Mouse (Mus musculus) heart, postnatal 4 days (tissue): ENCODE data around the gene Tm4sf20. TPM values are rescaled to one million over a fixed set of nuclear protein-coding genes. Genes with fewer than 3 reads are reported as not detected.

Experiments used
- DNase-seq: peaks from one replicate; pipeline ENCODE4 v3.0.0; 2021
- total RNA-seq, 2 experiments: library from RNA; stranded (reverse); gene quantifications; 2 replicates each; pipeline ENCODE4 v1.2.3; 2021

The Tm4sf20 gene
- total RNA-seq, 2 experiments from 2014 or later: not detected

DNA sequence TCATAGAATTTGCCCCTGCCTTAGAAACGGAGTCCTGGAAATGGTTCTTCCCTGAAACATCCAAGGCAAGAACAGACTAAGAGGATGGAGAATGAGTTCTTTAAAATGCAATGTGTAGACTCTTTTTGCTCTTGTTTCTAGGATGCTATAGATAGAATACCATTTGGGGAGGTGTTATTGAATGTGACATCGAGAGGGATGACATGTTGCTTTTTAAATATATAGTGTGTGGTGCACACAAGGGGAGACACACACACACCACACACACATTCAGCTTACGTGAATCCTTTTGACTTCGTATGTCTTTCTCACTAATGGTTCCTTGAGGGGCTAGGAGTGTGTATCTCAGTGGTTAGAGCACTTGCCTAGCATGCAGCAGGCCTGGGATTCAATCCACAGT lies 7.0 kb upstream of the Tm4sf20 start:
- DNase-seq: no peak

DNA sequence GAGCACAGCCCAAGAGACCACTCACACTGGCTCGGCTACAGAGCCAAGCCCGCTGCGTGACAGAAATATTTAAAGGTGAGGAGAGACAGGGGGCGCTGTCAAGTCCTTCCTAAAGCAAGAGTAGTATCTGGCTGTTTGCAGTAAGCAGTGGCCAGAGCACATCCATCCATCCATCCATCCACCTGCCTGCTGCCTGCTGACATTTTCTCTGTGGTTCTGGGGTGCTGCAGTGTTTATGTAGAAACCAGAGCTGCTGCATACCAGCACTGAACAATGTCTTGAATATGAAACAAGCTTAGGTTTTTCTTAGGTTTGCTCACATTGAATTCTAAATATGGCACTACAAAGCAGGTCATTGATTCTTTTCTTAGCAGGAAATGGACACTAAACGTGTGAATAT lies 4.9 kb upstream of the Tm4sf20 start:
- no peak for DNase-seq

DNA sequence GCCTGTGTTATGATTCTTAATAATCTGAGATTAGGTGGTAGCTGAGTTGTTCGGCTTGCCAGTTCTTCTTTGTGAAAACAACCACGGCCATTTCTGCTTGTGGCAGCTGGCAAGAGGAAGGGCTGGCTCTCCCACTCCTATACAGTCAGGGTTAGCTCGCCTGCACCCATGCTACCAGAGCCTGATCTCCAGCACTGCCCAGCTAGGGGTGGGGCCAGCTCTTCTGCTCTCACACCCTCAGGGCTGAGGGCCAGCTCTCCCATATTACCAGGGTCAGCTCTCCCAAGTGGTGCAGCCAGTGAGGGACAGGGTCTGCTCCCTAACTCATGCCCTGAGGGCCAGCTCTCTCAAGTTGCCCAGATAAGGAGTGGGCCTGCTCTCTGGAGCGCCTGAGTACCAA lies 4.2 kb upstream of the Tm4sf20 start:
- DNase-seq: no peak

DNA sequence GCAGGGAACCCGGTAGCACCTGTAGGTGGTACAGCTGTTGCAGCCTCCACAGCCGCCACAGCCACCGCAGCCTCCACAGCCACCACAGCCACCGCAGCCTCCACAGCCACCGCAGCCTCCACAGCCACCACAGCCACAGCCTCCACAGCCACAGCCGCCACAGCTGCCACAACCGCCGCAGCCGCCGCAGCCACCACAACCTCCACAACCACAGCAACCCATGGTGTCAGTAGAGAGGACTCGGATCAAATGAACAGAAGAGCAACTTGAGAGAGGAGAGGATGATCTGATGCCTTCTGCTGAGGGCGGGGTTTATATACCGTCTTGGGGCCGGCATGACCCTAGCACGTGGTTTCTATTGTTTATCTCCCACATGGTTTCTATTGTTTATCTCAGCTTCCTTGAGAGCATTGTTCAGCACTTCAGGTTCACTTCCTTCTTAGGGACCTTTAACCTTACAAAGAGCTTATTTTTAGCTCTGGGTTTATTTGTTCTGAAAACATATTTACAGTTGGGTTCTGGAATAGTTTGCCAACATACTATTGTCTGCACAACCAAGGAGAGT lies 2.8 kb upstream of the Tm4sf20 start, which contains the start of gene Gm47791:
Gm47791 (minus strand) TSS at position 222 of the 565 bp plus-strand sequence.
- no peak for DNase-seq

- DNase-seq: no peak
These were observed 1.6 kb downstream of the Tm4sf20 start for GRCm38 (mm10) chr1:82766641-82767040.

GRCm38 (mm10) chr1:82766227-82766626 lies 2.0 kb downstream of the Tm4sf20 start:
- no peak for DNase-seq

DNA sequence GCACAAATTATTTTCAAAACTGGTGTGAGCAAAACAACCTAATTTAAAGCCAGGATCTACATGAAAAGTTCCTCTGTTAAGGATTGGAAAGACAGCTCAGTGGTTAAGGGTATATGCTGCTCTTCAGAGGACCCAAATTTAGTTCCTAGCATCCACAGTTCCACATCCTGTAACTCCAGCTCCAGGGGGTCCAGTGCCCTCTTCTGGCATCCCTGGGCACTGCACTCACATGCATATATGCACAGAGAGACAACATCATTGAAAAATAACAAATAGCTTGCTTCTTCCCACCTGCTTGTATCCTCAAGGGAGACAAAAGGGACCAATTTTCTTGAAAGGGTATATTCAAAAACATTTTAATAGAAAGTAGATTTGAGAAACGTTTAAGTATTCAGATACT lies 6.0 kb downstream of the Tm4sf20 start:
- no peak for DNase-seq

DNA sequence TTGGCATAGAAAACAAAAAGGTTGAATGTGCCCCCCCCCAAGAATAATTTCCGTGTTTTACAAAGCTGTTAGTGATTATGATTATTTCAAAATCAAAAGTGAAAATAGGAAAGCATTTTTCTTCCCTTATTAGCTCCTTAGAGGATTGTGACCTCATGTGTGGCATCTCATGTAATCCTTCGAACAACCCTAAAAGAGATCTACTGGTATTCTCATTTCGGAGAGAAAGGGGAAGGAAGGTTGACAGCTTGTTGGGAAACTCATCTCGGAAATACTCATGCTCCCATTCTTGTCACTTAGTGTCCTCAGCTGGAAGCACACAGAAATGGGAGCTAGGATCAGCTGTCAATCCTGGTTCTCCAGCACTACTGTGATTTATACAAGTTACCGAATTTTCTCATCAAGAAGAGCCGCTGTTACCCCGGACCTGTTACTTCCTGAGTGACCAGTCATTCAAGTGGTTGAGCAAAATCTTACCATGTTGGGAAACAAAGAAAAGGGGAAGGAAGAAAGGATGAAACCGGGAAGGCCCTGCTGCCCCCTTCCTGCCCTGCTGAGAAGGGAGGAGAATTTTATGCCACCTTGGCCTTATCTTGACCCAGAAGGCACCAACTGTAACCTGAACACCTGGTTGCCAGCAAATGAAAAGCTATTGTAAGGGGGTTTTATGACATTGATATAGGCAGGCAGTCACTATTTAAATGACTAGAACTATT lies 6.6 kb downstream of the Tm4sf20 start:
- no peak for DNase-seq

GRCm38 (mm10) chr1:82759520-82759919 lies 8.7 kb downstream of the Tm4sf20 start:
- DNase-seq: no peak

DNA sequence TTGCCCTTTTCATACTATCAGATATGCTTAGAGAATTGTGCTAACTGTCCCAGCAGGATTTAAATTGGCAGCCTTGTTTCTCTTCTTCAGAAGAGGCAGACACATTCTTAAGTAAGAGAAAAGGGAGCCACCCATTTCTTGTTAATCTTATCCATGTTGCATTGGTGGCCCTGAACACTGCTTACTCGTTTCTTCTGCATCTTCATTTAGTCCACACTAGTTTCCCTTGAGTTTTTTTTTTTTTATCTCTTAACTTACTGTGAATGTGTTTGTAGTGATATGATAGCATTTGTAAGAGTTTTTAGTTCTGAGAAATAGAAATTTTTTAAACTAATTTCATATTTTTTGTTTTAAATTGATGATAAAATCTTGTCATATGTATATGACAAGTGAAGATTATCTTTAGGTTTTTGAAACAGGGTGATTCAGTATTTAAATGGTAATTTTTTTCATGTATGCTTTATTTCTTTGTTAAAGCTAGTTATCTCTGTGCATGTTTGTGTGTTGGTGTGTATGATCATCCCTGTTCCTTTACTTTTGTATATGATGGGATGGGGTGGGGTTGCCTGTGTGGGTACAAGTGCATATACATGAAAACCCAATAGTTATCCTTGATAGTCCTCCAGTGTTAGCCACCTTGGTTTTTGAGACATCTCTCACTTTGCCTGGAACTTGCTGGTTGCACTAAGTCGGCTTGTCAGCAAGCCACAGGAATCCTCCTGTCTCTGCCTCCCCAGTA lies 20.4 kb downstream of the Tm4sf20 start:
- DNase-seq: no peak

- no peak for DNase-seq
These were observed 21.9 kb downstream of the Tm4sf20 start for GRCm38 (mm10) chr1:82746408-82746807.

GRCm38 (mm10) chr1:82743962-82744361 lies 24.3 kb downstream of the Tm4sf20 start:
- DNase-seq: no peak

DNA sequence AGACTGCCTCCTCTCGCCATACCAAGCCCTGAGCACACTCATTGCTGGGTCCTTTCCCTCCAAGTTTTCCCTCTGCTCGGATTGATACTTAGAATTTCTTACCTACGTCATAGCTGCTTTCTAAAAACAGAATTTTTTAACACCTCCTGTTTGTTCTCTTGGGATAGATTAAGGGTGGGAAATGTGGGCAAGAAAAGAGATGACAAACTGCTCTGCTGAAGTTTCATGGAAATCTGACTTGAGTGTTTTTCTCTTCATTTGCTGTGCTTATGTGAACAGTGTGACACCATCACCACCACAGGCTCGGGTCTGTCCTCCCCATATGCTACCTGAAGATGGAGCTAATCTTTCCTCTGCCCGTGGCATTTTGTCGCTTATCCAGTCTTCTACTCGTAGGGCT lies 26.7 kb downstream of the Tm4sf20 start:
- DNase-seq: no peak

- no peak for DNase-seq
These were observed 30.2 kb downstream of the Tm4sf20 start for GRCm38 (mm10) chr1:82738066-82738465.

- DNase-seq: no peak
These were observed 34.9 kb downstream of the Tm4sf20 start for GRCm38 (mm10) chr1:82733357-82733756.

GRCm38 (mm10) chr1:82726482-82726881 lies 41.8 kb downstream of the Tm4sf20 start:
- no peak for DNase-seq

DNA sequence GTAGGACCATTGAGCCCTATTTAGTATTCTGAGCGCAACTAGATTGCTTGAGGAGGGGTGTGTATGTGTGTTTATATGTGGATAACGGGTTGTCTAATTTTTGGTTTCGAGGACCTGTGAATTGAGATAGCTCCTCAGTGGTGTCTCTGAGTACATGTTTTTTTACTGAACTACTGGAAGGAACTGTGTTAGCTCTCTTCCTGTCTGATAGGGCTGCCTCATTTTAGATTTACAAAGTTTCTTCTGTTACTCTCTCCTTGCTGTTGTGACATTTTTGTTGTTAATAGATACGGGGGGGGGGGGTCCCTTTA lies 42.4 kb downstream of the Tm4sf20 start:
- DNase-seq: no peak

DNA sequence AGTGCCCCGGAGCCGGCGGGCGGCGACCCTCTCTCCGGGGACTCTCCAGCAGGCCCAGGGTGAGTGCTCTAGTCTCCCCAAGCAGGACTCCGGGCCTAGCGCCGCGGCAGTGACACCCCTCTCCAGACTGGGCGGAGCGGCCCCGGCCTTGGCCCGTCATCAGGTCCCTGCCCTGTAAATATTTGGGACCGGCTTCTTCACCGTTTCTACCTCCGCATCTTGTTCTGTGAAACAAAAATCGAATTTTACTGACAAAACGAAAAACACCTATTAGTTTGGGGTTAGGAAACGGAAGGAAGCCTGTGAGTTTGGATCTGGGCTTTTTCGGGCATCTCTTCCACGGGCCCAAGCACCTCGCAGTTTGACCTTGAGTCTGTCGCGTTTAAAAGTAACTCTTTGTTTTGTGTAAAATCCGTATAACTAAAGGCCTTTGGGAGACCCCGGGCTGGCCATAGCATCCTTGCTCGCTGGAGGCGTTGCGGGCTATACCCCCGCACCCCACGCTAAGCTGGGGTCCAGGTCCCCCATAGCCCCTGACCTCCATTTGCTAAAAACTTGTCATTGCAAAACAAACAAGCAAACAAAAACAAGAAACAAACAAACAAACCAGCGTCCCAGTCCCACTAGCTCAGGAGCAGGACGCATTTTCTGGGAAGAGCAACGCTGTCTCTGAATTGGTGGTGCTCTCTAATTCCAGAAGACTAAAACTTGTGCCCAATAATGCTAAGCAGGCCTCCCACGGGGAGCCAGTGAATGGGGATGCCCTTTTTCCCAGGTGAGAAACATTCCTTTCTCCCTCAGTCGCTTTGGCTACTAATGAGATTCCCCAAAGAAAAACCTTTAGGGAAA lies 43.0 kb downstream of the Tm4sf20 start:
- no peak for DNase-seq

GRCm38 (mm10) chr1:82724339-82725025 lies 43.8 kb downstream of the Tm4sf20 start, which contains the start of gene Mff:
Gene Mff (plus strand): TSS chr1:82724890.
- peak; percentile 94 for DNase-seq

DNA sequence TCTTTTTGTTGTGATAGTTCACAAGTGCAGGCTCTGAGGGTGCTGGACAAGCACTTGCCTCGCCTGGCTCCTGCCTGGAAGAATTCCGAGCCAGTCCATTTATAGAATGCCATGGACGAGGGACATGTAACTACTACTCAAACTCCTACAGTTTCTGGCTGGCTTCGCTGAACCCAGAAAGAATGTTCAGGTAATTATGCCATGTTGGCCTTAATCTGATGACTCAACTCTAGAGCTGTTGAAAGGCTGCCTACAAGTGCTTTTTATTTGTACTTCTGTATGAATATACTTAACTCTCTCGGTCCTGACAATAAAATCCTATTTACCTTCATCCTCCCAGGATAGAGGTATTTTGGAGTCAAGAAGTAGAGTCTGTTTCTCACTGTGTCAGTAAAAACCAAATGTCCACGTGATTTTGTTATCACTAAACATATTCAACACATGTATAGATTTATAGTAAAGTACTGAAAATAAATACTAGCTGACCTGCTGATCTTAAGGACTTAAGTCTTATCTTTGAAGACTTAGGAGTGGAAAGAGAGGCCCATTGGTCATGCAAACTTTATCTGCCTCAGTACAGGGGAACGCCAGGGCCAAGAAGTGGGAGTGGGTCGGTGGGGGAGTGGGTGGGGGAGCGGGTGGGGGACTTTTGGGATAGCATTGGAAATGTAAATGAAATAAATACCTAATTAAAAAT lies 50.3 kb downstream of the Tm4sf20 start:
- no peak for DNase-seq
